Mouse (Mus musculus): Measurements from ENCODE around the gene Slc46a3. TPM values are rescaled to one million over a fixed set of nuclear protein-coding genes. Genes with fewer than 3 reads are reported as not detected.
"Not testable (repeated sequence)": the region's sequence is repeated elsewhere in the genome, so short reads cannot be mapped to it uniquely, and the experiment has no call there.

Gene Slc46a3
- 10 to 100 TPM; 18.2 to 23.6 TPM for polyA plus RNA-seq (2017; shearing (Covaris generic))

DNA sequence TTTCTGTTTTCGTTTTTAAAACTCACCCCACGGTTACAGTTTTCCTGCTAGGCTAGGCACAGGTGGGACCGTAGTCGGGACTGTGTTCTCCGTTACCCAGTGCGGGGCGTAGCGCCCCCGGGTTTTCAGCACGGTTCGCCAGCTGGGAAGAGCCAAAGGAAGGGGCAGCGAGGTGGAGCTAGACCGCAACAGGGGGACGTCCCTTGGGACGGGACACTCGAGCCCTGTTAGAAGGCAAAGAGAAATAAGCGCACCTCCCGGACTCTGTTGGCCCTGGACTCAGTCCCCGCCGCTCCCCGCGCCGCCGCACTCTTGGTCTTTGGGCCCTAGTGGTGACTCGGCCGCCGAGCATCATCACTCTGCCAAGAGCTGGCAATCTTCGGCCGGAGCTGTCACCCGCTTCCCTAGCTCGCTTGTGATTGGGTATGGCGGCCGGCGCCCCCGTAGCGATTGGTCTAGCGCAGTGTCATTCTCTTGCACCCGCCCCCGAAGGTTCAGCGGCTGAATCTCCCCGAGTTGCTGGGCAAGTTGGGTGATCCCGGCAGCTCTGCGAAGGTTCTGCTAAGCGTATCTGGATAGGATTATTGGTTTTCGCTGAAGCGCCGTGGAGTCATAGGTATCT lies at the start of gene Slc46a3:
Gene Slc46a3 (minus strand): TSS at position 361 of the 622 bp plus-strand sequence.
- peak; percentile 96 for ATAC-seq

DNA sequence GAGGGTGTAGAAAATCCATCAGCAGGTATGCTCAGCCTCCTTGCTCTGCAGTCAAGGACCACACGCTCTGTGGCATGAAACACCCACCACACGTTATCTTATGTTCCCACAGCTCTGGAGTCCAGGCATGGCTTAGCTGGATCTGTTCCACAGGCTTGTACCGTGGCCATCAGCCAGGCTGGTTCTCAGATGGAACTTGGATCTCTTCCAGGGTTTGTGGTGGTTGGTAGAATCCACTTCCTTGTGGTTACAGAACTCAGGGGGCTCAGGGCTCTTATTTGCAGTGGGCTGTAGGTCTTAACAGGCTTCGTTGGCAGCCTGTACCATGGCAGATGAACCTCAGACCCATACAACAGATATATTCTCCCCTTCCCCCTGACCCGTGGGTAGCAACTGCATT lies 44.6 kb upstream of the Slc46a3 start:
- ATAC-seq: no peak

DNA sequence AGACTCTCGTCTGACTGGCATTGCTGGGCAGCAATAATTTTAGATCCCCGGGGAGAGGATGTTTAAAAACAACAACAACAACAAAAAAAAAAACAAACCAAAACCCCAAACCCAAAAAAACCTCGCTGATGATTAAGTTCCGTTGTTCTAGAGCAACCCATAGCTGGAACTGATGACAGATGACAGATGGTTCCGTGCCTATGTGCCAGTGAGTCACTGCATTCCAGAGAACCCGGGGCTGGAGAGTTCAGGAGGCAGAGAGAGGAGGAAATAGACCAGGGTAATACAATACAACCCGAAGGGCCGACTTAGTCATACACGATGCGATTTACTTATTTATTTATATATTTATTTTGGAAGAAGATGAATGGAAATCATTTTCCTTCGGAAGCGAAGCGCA lies 40.5 kb upstream of the Slc46a3 start:
- ATAC-seq: no peak

DNA sequence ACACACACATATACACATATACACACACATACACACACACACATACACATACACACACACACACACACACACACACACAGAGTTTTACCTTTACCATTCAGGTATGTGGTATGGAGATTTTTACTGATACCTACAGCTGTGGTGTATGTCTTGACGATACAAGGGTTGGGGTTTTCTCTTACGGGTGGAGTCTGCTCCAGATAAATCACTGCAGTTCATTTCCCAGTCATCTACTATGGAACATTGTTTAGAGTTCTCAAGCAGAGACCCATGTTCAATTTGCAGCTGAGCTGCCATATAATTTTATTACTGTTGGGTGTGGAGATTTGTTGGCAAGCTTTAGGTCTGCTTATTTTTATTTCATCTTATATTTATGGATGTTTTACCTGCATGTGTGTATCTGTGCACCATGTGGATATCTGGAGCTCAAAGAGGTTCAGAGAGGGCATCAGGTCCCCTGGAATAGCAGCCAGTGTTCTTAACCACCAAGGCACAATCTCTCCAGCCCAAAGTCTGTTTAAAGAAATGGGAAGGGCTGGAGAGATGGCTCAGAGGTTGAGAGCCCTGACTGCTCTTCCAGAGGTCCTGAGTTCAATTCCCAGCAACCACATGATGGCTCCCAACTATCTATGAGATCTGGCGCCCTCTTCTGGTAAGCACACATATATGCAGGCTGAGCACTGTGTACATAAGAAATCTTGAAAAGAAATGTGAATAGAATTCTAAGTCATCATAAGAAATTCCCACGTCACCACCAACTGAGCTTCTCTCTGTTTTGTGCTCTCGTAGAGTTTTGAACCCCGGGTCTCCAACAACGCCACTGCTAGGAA lies 34.3 kb upstream of the Slc46a3 start:
- no peak for ATAC-seq

DNA sequence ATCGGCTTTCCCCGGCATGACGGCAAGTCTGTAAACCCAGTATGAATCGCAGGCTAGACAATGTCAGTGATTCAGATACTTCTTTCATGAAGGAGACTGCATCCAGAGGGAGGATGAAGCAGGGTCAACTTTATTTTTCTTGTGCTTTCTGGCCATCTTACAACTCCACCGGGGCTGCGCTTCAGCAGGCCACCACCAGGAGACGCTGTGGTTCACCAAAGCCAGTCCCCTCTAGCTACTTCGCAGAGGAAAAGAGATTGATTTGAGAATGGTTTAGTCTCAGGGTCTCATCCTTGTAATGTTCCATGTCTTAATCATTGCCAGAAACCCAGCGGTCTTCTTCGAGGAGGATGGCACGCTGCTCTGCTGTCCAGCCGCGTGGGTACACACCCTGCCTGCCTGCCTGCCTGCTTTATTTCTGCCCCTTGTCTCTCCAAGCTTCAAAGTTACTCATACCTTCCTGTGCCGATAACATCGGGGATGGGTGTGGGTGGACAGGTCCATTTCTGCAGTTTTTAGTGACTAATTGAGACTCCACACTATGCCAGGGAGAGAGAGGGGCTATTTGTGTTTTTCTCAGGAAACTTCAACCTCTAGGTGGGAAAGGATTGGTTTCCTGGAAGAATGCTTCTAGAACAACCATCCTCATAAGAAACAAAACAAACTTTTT lies 31.5 kb upstream of the Slc46a3 start:
- ATAC-seq: no peak

DNA sequence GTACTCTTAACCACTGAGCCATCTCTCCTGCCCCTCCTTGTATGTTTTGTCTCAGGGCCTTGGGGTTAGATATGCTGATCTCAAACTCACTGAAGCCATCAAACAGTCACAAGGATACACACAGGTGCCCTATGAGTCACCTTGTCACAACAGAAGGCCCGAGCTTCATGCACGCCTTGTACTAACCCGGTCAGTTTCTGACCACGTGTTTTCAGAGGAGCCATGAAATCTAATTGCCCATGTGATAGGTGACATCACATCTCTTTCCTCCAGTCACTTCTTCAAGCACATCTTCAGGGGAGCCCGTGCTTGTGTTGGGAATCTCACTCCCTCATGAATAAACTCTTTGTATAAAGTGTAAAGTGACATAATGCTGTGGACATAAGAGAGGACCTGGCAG lies 30.0 kb upstream of the Slc46a3 start:
- ATAC-seq: no peak

DNA sequence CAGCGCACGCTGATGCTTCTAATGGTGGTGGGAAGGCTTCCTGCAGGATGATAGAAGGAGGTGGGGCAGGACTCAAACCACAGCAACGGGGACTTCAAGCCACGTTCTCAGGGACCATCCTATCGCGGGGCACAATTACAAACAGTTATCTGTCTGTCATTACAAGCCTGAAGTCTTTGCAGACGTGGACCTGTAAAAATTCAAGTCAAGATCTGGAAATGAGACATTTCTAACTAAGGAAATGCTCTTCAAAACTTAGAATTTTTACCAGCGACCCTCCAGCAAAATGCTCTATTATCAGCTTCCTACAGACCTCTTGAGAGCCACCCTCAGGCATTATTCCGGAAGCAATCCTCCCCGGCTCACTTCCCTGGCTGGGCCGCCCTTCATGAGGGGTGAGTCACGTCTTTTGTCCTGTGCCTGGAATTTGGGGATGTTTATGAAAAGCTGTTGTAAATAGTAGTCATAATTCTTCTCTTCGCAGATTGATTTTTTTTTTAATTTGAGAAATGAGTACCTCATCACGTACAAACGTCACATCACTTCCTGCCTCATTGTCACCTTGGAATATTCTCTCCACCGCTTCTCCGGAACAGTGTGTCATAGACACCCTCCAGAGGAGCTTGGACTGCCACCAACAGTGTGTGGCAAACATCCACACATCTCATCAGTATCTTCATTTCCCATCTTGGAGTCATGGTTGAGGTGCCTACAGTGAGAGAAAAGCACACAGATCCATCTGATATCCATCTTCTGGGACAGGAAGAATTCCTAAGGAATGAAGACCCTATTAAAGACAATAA lies 23.6 kb upstream of the Slc46a3 start:
- ATAC-seq: no peak

DNA sequence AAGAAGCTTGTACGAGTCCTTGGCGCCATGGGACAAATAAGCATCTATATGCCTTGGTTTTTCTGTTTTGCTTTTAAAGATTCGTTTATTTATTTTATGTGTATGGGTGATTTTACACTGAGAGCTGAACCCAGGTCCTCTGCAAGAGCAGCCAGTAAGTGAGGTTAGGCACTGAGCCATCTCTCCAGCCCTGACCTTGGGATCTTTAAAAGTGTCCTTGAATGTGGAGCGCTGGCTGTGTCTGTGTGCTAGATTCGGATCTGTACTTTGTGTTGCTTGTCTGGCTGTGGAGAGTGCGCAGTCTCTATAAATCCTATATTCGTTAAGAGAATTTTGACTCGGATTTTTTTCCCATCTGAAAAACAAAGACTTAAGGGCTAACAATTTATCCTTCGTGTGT lies 21.6 kb upstream of the Slc46a3 start:
- ATAC-seq: no peak

DNA sequence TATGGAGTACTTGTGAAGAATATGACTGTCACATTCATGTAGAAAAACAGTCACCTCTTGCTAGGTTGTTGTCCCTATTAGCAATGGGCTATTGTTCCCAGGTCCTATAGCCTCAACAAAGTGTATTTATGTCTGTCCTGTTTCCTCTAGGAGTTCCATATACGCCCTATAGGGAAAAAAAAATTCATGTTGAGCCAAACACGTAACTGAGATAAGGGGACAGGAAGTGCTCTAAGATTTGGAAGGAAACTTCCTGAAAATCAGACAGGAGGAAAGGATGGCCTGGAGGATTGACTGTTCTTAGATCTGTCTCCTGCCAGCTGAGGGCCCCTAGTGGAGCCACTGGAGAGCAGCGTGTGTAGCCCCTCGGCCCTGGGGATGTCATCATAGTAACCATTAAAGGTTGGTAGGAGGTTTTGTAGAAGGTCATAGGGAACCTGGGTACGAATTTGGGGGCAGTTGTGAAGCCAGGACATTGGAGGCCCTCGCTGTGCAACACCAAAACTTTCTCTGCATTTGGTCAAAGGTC lies 20.5 kb upstream of the Slc46a3 start:
- ATAC-seq: no peak

DNA sequence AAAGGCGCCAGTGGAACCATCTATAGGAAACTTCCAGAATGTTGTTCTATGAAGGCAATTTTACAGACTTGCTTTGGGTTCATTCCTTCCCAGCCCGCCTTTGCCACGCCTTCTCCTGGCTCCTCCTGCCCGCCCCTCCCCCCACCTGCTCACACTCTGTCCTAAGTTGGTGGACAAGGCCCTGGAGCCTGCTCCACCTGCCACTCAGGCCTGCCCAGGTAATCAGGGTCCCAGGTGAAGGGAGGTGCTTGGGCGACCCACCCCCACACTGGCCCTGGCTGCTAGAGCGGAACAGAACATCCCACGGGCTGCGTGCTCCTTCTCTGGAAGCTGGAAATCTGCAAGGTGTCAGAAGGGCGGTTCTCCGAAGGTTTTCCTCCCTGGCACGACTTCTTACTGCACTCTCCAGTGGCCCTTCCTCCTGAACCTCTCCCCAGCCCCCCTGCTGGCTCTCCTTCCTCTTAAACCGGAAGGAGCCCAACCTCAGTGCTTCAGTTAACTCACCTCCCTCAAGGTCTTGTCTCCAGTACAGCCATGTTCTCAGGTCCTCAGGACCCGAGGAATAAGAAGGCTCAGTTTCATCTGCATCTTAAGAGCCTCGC lies 18.7 kb upstream of the Slc46a3 start:
- no peak for ATAC-seq

DNA sequence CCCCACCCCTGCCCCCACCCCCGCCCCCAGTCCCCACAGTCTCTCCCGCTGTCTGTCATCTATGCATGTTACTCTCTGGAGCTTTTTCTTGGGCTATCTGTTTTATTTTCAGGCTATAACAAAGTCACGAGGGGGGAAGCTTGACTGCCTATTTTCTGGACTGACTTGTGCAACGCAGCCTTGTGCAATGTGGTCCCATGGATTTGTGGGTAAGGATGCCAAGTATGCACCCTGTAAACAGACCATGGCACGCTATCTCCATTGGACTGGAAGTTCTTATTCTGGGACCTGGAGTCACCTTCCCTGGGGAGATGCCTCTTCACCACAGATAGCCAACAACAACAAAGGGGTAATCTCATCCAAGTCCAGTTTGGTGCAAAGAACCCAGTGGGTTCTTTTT lies 17.1 kb upstream of the Slc46a3 start:
- no peak for ATAC-seq

DNA sequence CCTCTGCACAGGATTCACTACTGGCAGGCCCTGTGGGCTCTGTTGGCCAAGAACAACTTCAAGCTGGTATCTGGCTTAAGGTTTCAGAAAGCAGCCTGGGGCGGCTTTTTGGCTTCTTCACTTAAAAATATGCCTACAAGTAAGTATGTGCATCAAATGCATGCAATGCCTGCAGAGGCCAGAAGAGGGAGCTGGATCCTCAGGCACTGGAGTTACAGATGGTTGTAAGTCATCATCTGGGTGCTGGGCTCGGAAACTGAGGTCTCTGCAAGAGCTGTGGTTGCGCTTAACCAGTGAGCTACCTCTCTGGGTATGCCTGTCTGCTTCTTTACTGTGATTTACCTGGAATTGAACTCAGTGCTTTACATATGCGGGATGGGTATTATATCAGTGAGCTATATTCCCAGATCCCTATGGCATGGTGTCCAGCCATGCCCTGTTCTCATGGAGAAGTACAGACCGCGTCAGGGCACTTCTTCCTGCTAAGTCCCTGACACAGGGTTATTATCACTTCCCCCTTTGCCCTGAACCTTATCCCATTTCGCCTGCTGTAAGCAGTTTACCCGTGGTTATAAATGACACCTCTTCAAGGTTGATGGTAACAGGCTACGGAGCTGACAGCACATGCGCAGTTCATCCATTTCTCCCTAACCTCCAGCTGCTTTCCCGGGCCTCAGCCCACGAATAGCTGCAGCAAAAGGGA lies 16.3 kb upstream of the Slc46a3 start:
- ATAC-seq: no peak

DNA sequence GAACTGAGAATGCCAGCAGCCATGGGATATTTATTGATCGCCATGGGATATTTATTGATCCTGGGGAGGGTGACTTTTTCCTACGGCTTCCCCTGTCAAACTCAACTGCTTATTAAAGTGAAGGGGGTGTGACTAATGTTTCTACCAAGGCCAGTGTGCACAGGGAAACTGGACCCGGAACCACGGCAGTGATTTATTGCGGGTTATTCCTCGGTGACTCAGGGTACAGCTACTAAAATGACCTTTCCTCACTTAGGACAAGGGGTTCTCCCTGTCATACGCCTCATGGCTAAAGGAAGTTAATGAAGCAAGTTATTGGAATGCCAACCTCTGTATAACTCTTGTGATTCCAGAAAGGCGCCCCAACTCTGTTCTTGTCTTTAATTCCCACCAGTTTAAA lies 13.2 kb upstream of the Slc46a3 start:
- ATAC-seq: no peak

DNA sequence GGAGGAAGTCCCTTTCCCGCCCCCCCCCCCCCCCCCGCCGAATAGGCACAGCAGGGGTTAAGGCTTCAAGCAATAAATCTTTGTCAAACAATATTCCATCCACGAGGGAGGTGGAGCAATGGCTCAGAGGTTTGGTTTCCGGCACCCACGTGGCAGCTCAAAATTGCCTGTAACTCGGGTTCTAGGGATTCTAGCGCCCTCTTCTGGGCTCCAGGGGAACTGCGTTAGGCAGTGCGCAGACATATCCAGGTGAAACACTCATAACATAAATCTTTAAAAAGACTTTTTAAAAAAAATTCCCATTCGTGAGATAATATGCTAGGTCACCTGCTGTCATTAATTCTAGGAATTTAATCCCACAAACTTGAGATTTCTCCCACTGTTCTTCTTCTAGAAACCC lies 12.5 kb upstream of the Slc46a3 start:
- ATAC-seq: no peak

DNA sequence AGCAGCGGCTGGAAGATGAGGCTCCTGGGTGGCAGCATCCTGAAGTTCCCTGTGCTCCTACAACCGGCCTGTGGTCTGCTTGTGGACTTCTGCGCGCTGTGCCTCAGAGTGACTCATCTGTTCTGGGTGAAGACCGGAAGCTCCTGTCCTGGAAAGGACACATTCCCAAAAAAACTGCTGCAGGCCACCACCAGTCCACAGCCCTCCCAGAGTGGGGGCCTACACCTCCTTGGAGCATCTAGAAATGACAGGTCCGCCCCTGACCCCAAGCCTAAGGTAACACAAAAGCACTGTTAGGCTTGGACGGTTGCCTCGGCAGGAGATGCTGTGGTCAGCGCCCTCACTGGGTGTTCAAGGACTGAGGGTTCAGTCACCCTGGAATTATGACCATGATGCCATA lies 8.6 kb upstream of the Slc46a3 start:
- no peak for ATAC-seq

DNA sequence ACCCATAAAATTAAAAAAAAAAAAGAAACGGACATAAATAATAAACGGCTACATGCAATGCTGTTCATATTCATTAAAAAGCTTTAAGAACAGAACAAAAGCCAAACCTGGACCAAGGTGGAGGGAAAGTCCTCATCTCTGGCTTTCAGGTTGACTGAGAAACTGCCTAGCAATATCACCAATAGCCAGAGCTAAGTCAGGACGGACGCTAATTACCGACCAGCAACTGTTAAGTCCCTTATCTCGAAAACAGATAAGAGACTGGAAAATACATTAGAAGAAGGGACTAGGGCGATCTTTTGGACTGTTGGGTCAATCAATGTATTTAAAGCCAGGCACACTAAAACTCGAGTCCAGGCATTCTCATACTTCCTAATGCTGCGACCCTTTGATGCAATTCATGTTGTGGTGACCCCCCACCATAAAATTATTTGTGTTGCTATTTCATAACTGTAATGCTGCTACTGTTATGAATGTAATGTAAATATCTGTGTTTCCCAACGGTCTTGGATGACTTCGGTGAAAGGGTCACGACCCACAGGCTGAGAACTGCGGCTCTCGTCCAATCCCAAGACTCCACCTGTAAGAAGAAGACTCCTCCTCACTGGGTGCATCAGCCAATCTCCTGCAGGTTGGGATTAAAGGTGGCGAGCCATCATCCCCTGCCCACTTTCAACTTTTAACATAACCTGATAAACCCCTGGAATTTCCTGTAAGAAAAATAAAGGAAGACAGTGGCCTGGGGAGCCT lies 7.6 kb upstream of the Slc46a3 start:
- ATAC-seq: no peak

DNA sequence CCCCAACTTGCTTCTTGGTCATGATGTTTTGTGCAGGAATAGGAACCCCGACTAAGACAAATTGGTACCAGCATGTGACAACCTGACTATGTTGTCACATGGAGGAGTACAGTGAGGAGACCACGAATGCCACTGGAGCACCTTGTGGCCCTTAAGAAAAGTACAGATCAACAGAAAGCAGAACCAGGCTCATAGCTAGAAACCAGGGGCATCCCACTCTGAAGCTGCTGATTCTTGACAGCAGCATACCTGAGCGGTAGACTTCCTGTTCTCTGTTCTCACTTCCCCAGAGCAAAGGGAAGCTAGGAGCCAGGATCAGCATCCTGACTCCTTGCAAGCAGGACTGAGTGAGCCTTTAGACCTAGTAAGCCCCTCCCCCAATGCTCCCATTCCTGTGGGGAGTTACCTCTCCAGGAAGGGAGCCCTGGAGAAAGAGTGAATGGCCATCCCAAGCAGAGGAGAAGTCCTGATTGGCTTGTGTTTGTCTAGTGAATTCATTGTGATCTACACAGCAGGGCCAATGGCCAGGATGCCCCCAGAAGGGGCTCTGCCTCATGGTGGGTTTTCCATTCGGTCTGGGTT lies 4.4 kb upstream of the Slc46a3 start:
- ATAC-seq: no peak

DNA sequence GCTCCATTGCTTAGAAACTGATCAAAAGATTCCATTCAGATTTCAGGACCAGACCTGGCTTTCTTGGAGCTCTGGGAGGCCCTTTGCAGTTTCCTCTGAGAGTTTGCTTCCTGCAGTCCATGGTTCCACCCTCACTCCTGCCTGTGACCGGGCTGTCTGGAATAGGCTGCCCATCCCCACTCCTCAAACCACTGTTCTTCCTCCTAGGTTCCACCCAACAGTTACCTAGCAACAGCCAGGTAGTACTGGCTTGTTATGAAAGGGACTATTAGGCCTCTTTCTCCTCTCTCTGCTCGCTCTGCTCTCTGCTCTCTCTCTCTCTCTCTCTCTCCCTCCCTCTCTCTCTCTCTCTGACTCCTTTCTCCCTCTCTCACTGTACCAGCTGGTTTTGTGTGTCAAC lies 3.6 kb upstream of the Slc46a3 start:
- ATAC-seq: no peak

DNA sequence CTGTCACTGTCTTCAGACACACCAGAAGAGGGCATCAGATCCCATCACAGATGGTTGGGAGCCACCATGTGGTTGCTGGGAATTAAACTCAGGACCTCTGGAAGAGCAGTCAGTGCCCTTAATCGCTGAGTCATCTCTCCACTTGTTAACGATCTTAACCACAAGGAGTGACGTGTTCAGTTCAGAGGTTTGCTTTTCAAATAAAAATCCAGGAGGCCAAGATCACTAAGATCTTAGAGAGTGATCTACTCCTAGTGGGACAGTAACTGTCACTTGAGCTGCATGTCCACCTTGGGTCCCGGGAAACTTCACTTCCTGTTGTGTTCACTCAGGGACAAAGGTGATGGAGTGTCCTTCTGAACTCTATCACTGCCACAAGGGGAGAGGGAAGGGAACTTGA lies 1.9 kb upstream of the Slc46a3 start:
- not testable (repeated sequence) for ATAC-seq

DNA sequence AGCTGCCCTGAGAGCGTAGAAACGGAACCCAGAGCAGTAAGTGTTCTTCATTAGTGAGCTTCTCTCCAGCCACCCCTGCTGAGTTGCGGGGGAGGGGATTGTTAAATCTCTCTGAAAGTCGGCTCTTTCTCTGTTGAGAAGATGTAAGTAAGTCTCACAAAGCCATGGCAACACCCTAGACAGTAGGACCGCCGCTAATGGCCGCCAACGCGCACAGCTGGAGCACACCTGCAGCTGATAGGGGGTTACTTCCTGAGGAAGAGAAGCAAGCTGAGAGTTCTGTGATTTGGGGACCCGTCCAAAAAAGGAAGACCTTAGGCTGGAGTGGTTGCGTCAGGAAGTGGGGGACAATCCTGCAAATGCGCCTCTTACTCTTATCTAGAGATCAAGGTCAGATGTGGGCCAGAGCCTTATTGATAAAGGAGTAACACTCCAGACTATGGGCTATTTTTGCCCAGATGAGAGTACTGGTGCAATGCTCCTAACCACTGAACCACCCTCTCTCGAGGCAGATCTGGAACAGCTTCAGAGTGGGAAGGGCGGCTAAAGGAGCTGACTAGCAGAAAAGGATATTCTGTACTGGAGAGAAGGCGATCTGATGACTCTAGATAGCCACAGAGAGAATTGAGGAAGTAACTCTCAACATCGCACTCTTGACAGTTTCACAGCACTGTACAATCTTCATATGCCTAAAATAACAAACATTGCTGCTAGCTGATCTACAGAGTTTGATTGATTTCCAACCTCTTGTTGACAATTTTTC lies 1.0 kb upstream of the Slc46a3 start:
- peak; percentile 25 for ATAC-seq
